Mouse (Mus musculus) T-cell, adult 2 months (primary cell): ENCODE data around the gene Pygm.
A peak's percentile ranks its signal among the peaks of the same experiment; 100 is the strongest.

ENCODE experiments used
- DNase-seq: peaks from one replicate; pipeline ENCODE4 v3.0.0; 2022; ENCODE audit warnings: low spot score

The Pygm gene

DNA sequence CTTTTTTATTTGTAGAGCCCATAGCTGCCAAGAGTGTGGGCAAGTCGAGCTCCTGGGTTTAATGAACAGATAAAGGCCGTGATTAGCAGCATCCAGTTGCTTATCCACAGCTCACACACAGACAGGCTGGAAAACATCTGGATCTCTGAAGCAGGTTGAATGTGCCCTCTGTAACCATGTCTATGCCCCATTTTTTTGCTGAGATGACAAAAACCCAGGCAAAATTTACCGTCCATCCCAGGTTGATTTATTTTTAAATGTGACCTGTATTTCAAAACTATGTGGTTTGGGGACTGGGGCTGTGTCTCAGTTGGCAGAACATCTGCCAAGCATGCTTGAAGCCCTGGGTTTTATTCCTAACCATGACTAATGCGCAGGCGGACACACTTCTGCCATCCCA is 25.0 kb downstream of the Pygm start:
- DNase-seq, result no peak

DNA sequence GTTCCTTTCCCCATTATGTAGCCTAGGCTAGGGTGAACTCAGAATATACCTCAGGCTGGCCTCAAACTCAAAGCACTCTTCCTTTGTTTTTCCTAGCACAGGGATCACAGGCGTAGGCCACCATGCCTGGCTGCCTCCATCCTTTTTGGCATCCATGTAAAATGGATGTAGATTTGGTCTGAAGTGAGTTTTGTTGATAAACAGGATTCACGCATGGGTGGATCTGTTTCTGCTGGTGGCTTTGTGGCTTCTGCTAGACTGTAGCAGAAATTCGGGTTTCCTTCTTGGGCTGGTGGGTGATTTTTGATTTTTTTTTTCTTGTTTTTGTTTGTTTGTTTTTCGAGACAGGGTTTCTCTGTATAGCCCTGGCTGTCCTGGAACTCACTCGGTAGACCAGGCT is 25.7 kb downstream of the Pygm start:
- no peak for DNase-seq

GRCm38 (mm10) chr19:6412798-6413197 is 28.6 kb downstream of the Pygm start:
- no peak for DNase-seq

DNA sequence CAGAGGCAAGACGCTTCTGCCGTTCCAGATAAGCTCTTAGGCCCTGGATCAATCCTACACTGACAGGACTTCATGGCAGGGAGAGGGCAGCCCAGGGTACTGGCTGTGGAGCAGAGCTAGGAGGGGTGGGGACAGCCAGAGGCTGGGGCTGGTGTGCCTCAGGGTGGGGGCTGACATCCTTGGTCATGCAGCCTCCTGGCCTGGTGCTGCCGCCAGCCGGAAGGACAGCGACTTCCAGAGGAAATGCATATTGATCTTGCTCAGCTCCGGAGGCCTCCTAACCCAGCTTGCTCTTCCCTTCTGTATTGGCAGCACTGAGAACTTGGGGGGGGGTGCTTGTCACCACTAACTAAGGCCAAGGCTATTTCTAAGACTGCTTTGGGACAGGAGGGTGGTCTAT is 31.3 kb downstream of the Pygm start:
- DNase-seq, result no peak

- DNase-seq, result no peak
These were observed 32.0 kb downstream of the Pygm start for GRCm38 (mm10) chr19:6416124-6416770.

GRCm38 (mm10) chr19:6416894-6417761 is 32.9 kb downstream of the Pygm start:
- no peak for DNase-seq

DNA sequence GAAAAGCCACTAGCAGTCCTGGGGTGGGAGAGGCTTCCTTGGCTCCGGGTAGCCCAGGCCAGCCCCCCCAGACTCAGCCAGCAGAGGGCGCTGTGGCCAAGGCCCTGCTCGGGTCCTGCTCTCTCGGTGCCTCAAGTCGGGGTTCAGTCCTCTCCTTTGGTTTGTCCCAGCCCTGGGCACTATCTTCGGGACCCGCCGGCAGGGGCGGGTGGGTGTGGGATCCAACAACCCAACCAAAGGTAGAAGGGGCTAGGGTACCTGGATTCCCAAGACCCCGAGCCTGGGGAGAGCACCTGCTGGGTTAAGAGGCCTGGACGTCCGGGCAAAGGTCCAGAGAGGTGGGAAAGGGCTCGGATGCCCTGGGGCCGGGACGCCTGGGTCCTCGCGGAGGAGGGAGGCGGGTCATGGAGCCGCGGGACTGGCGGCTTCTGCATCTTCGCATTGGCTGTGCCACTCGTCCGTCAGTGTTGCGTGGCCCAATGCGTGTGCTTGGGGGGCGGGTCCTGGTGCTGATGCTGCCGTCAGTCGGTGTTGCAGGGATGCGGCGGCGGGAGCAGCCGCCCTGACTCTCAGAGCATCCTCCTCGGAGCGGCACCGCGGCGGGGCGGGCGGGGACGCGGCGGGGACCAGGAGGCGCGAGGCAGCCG is 34.2 kb downstream of the Pygm start, which contains the start of gene Nrxn2:
Nrxn2 (plus strand) TSS at position 499 of the 647 bp plus-strand sequence.
- DNase-seq, result peak; percentile 84

DNA sequence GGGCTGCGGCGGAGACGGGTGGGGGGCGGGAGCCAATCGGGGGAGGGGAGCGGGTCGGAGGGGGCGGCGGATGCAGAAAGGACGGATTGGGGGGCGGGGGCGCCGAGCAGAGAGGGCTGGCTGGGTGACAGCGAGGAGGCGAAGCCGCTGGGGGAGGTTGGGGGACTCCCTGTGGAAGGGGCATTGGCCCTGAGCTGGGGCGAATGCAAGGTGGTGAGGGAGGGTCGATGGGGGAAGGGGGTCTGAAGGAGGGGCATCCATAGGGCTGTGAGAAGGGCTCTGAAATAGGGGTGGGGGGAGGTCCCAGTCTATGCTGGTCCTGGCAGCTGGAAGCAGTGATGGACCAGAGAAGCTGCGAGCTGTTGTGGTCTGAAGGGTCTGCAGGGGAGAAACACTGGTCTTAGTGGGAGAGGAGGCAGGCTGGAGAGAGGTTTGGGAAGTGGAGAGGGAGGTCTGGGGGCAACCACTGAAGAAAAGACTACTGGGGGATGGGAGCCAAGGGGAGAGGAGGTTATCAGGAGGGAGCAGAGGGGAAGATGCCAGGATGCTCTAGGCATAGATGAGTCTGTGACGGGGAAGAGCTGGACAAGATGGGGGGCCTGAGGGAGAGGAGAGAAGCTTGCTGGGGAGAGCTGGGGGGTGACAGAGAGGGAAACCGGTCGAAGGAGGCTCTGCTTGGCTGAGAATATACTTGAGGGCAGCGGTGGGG is 34.9 kb downstream of the Pygm start:
- no peak for DNase-seq

- no peak for DNase-seq
These were observed 35.7 kb downstream of the Pygm start for GRCm38 (mm10) chr19:6419805-6420310.

DNA sequence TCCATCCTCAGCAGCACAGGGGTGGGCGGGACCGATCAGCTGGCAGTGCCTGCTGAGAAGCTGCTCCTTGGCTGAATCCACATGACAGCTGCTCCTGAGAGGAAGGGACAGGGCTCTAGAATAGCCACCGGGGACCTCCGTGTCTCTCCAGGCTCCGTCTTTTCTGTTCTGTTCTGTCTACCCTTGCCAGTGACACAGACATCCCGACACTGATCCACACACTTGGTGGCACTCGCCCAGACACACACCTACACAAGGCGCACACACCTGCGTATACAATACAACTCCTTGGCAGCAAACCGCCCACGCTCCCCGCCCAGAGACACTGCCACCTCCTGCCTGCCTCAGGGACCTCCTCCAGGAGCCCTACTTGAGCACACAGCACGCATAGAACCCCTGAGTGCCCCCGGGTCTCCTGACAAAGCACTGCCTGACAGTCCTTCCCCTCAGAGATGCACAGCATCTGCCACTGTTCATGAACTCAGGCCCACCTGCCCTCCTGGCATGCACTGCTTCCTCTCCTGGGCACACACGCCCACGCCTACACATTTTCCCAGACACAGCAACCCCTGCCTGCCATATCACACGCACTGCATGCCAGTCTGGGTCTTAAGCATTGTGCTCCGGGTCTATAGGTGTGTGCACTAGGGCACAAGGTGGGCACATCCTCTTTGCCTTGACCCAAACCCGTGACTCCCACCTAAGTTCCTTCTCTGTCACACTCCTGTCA is 36.4 kb downstream of the Pygm start:
- DNase-seq, result no peak

DNA sequence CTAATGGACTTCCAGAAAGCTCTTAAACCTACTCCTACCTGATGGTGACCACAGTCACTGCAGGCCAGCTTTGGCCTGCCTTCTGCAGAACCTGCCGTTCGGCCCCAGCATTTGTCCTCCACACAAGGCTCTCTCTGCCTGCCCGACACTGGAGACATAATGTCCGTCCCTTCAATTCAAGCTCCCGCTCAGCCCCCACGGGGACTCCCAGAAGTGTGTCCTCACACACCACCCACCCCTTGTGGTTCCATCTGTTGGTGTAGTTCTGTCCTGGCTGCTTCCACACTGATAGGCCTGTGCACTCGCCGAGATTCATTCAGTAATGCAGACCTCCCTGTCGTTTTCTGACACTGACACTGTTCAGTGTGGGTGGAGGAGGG is 37.0 kb downstream of the Pygm start:
- no peak for DNase-seq

- DNase-seq, result no peak
These were observed 37.8 kb downstream of the Pygm start for GRCm38 (mm10) chr19:6422014-6422413.

DNA sequence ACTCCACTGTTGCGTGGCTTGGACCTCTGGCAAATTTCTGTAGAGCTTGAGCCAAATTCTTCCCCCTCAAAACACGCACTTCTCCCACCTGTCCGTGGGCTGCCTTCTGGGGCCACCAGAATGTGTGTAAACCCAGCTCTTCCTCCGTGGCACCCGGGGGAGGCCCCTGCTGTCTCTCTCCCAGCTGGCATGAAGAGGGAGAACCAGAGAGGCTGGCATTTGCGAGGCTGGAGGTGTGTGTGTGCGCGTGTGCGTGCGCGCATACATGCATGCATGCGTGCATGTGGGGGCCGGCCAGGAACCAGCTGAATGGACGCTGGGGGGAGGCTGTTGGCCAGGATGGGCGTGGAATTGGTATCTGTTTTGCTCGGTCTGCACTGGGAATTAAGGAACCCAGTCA is 39.0 kb downstream of the Pygm start:
- no peak for DNase-seq

DNA sequence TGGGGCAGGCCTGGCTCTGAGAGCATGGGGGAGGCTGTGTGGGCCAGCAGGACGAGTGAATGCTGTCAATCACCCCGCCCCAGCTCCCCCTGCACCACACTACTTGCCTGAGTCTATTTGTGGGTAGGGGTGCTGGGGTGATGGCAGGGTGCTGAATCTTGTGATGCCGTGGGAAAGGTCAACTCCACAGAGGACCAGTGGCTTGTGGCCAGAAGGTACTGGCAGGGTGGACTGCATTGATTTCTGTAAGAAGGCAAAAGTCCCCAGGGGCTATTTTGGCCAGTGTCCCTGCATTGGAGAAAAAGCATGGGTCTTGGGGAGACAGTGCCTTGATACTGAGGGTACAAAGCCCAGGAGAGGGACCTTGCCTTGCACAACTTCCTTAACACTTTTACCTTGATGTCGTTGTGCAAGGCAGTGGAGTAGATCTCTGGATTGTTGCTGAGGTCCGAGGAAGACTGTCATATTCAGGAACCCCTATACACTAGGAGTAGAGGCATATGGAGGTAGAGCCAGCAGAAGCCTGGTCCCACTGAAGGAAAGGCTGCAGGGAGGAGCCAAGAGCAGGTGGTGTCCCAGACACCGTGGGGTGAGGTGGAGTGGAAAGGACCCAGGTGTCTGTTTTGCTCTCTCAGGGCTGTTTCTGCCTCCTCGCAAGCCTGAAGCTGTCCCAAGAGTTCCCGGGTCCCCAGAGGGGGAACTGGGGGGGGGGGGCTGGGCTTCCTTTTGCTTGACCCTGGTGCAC is 40.1 kb downstream of the Pygm start:
- DNase-seq, result no peak

DNA sequence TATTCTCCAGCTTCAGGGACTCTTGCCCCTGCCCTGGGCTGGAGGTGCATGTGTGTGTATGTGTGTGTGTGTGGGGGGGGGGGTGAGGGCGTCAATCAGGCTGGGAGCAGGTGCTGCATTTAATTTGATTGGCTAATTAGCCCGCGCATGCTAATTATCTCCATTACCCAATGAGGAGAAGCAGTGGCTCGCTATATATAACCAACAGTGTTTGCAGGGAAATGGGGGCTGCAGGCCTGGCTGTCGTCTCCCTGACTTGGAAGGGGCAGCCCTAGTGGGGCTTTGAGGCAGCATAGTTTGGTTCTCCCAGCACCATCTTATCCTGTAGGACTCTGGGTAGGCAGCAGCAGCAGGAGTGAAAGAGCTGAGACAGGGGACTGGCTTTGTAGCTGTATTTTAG is 41.4 kb downstream of the Pygm start:
- DNase-seq, result no peak

DNA sequence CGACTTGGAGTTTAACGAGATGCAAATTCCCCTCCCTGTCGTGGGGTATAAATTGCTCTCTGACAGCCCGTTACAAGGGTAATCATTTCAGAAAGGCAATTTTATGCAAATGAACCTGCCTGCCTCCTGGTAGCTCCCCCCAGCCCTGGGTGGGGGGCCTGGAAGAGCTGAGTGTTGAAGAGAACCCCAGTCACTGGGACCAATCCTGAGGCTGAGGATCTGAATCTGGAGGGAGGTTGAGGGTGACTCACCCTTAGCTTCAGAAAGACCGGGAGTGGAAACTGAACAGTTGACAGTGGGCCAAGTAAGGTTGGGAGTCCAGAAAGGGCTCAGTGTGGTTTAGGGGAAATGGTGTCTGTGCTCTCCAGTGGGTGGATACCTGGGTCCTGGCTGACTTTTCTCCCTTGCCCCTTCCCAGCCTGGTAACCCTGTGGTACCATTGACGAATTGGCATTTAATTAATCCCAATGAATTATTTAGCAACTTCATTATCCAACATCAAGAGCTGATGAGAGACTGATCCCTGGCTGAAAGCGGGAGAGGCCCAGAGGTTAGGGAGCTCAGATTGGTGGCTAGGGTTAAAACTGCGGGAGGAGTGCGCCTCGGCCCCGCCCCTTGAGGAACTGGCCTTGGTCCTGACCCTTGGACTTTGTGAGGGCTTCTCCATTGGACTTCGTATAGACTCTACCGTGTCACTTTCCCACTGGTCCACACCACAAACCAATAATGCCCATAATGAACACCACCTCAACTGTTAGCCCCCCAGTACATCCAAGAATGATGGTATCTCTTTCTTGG is 42.7 kb downstream of the Pygm start:
- DNase-seq, result no peak

DNA sequence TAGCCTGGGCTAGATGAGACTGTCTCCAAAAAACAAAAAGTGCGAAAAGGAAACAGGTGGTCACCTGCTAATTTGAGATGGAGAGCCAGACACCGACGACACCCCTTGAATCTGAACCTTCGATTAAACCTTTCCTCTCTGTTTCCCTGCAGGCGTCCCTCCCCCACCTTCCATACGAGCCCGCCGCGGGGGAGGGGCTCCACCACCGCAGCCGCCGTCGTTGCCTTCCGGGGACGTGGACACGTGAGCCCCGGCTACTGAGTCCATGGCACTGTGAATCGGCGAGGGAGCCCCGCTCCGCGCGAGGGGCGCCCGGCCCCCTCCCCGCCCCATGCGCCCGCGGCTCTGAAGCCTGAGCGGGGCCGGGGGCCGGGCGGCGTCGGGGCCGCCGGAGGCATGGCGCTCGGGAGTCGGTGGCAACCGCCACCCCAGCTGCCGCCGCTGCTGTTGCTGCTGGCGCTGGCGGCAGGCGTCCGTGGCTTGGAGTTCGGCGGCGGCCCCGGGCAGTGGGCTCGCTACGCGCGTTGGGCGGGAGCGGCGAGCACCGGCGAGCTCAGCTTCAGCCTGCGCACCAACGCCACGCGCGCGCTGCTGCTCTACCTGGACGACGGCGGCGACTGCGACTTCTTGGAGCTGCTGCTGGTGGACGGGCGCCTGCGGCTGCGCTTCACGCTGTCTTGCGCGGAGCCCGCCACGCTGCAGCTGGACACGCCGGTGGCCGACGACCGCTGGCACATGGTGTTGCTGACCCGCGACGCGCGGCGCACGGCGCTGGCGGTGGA is 43.6 kb downstream of the Pygm start:
- DNase-seq, result no peak

DNA sequence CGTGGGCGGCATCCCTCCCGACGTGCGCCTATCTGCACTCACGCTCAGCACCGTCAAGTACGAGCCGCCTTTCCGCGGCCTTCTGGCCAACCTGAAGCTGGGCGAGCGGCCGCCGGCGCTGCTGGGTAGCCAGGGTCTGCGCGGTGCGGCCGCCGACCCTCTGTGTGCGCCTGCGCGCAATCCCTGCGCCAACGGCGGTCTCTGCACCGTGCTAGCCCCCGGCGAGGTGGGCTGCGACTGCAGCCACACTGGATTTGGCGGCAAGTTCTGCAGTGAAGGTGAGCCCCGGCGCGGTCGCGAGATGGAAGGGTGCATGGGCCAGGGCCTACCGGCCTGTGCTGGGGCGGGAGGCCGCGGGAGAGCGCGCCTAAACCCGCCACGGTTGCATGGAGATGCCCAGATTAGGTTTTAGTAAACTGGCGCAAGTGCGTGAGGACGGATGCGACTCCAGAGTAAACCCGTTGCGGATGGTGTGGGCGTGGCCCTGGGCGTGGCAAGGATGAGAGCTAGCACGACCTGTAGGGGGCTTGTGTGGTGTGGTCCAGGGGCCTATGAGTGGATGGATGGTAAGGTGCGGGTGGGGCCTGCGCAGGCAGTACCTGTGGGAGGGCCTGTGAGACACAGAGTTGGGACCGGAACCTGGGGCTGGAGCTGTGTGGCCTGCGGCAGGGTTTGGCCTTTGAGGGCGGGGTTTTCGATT is 44.5 kb downstream of the Pygm start:
- peak; percentile 47 for DNase-seq

DNA sequence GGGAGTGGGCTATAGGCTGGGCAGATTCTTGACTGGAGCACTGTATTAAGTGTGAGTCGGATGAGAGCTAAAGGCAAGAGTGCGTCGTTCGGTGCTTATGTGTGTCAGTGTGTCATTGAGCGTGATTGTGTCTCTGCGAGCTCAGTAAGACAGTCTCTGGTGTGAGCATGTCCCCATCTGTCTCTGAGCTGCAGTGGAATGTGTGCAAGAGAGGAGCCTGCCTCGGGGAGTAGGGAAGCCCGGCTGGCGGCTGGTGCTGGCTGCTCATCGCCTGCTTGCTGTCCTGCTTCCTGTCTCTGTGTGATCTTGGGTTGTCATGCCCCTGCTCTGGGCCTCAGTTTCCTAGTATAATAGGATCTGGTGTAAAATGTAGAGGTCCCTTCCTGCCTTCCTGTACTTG is 58.8 kb downstream of the Pygm start:
- DNase-seq, result no peak
